Mouse (Mus musculus): Measurements from ENCODE around the gene Crat. TPM values are rescaled to one million over a fixed set of nuclear protein-coding genes. Genes with fewer than 3 reads are reported as not detected.

Crat gene
- polyA plus RNA-seq, 1 experiment: 53.9 TPM

DNA sequence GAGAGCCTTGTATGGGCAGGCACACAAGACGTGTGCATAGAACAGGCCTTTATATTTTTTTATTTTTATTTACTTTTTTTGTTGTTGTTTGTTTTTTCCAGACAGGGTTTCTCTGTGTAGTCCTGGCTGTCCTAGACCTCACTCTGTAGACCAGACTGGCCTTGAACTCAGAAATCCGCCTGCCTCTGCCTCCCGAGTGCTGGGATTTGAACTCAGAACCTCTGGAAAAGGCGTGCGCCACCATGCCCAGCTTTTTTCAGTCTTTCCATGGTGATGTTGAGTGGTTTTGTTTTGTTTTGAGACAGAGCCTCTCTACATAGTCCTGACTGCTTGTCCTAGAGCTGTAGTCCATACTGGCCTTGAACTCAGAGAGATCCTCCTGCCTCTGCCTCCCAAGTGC, 42.9 kb downstream of the Crat start:
- no peak for DNase-seq (ENCODE audit: low read depth in 1 of 2, low spot score in 2 of 2)
- 95% methylated on average over 5 of the region's 5 CpGs for WGBS
- H3K4me3 ChIP-seq (ENCODE audit: extremely low read depth, insufficient read depth, insufficient read length): no peak overlapping the region
- TF ChIP-seq CTCF (IDR thresholded peaks at IDR 0.05; ENCODE audit: extremely low read depth, insufficient read depth, insufficient read length, insufficient replicate concordance): no peak
- TF ChIP-seq POLR2A (IDR thresholded peaks at IDR 0.05; ENCODE audit: low read depth, low read length): no peak
- H3K4me1 ChIP-seq (ENCODE audit: control insufficient read depth, insufficient read depth, insufficient read length): no peaks in the 10 kb centered on the region
- H3K27ac ChIP-seq (ENCODE audit: insufficient read depth, low read length): no peak overlapping the region
- peaks cover 23% of the 10 kb centered on the region for H3K36me3 ChIP-seq (ENCODE audit: control insufficient read depth, insufficient read depth, low read length)
- no peaks in the 10 kb centered on the region for H3K27me3 ChIP-seq (ENCODE audit: control insufficient read depth, insufficient read depth, low read length)

DNA sequence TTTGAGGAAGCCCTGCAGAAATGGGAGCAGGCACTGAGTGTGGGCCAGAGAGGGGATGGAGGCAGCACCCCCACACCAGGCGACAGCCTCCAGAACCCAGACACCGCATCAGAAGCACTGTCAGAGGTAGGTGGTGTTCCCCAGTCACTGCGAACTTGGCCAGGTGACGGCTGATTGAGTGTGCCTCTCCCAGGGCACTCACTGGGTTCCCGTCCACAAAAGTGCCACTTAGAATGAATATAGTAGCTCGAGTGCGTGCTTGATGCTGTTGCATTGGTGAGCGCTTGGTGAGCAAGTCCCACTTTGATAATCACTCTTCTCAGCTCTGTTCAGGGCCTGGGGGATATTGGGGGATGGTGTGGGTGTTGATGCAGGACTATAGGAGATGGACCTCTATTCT, 44.1 kb downstream of the Crat start:
- H3K36me3 ChIP-seq (ENCODE audit: control insufficient read depth, insufficient read depth, low read length): peaks cover 20% of the 10 kb centered on the region
- no peak for DNase-seq (ENCODE audit: low read depth in 1 of 2, low spot score in 2 of 2)
- no peaks in the 10 kb centered on the region for H3K4me1 ChIP-seq (ENCODE audit: control insufficient read depth, insufficient read depth, insufficient read length)
- no peaks in the 10 kb centered on the region for H3K27me3 ChIP-seq (ENCODE audit: control insufficient read depth, insufficient read depth, low read length)
- H3K4me3 ChIP-seq (ENCODE audit: extremely low read depth, insufficient read depth, insufficient read length): no peak overlapping the region
- 98% methylated on average over 8 of the region's 8 CpGs for WGBS
- TF ChIP-seq CTCF (IDR thresholded peaks at IDR 0.05; ENCODE audit: extremely low read depth, insufficient read depth, insufficient read length, insufficient replicate concordance) (no peak), POLR2A (IDR thresholded peaks at IDR 0.05; ENCODE audit: low read depth, low read length) (no peak)
- no peak overlapping the region for H3K27ac ChIP-seq (ENCODE audit: insufficient read depth, low read length)

DNA sequence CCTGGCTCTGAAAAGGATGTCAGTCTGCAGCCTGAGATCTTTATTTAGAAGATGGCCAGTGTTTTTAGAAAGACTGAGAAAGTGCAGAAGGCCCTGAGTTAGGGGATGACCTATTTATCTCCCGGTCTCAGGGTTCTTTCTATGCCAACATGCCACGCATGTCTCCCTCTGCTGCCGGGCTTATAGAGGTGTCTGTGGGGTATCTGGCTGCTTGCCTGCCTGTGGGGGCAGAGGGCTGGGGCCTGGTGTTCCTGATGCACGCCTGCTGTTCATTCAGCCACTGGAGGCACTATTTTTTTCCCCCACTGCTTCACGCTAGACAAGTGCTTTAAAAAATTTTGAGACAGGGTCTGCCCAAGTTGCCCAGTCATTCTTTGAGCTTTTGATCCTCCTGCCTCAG, 49.4 kb downstream of the Crat start:
- Histone ChIP-seq H3K36me3 (ENCODE audit: control insufficient read depth, insufficient read depth, low read length) (peaks cover 11% of the 10 kb centered on the region), H3K4me3 (ENCODE audit: extremely low read depth, insufficient read depth, insufficient read length) (no peak overlapping the region), H3K27ac (ENCODE audit: insufficient read depth, low read length) (no peak overlapping the region), H3K27me3 (ENCODE audit: control insufficient read depth, insufficient read depth, low read length) (no peaks in the 10 kb centered on the region), H3K4me1 (ENCODE audit: control insufficient read depth, insufficient read depth, insufficient read length) (no peaks in the 10 kb centered on the region; the same call in 1 of the 2 replicates)
- no peak for TF ChIP-seq POLR2A (IDR thresholded peaks at IDR 0.05; ENCODE audit: low read depth, low read length)
- TF ChIP-seq CTCF (IDR thresholded peaks at IDR 0.05; ENCODE audit: extremely low read depth, insufficient read depth, insufficient read length, insufficient replicate concordance): no peak
- no peak for DNase-seq (ENCODE audit: low read depth in 1 of 2, low spot score in 2 of 2)
- 52% methylated on average over 5 of the region's 5 CpGs for WGBS

DNA sequence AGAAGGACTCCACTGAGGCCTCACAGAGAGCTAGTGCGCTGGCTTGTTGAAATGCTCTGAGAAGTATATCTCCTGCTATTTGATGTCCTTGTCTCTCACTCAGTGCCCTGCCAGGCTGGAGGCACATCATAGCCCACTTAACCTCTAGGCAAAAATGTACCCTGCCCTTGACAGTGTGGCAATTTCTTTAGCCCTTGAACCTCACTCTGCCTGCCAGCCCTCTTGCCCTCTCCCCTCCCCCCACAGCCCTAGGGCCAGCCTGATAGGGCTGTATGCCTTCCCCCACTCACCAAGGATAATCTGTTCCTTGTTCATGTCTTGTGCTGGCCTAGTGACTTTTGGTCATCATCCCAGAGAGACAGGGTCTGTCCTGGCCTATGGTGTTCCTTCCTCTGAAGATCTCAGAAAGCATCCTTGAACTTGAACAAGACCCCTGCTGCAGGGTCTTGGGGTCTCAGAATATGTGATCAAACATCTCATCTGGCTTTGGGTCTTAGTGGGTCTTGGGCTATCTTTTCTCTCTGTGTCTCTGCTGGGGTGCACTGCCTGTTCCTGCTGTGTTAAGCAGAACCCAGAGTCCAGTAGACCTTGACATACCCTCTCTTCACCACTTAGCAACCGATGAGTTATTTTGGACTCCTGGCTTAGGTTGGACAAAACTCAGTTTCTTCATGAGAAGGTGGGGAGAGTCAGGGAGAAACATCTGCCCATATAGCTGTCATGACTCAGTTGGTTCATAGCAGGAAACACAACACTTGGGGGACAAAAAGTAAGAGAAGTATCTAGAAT, 50.1 kb downstream of the Crat start:
- H3K36me3 ChIP-seq (ENCODE audit: control insufficient read depth, insufficient read depth, low read length): peaks cover 10% of the 10 kb centered on the region
- DNase-seq (ENCODE audit: low read depth in 1 of 2, low spot score in 2 of 2): no peak
- no peaks in the 10 kb centered on the region for H3K27me3 ChIP-seq (ENCODE audit: control insufficient read depth, insufficient read depth, low read length)
- WGBS: 87% methylated on average over 2 of the region's 2 CpGs
- no peak for TF ChIP-seq CTCF (IDR thresholded peaks at IDR 0.05; ENCODE audit: extremely low read depth, insufficient read depth, insufficient read length, insufficient replicate concordance)
- TF ChIP-seq POLR2A (IDR thresholded peaks at IDR 0.05; ENCODE audit: low read depth, low read length): no peak
- H3K4me1 ChIP-seq (ENCODE audit: control insufficient read depth, insufficient read depth, insufficient read length): no peaks in the 10 kb centered on the region; the same call in 1 of the 2 replicates
- H3K27ac ChIP-seq (ENCODE audit: insufficient read depth, low read length): no peak overlapping the region
- H3K4me3 ChIP-seq (ENCODE audit: extremely low read depth, insufficient read depth, insufficient read length): no peak overlapping the region

DNA sequence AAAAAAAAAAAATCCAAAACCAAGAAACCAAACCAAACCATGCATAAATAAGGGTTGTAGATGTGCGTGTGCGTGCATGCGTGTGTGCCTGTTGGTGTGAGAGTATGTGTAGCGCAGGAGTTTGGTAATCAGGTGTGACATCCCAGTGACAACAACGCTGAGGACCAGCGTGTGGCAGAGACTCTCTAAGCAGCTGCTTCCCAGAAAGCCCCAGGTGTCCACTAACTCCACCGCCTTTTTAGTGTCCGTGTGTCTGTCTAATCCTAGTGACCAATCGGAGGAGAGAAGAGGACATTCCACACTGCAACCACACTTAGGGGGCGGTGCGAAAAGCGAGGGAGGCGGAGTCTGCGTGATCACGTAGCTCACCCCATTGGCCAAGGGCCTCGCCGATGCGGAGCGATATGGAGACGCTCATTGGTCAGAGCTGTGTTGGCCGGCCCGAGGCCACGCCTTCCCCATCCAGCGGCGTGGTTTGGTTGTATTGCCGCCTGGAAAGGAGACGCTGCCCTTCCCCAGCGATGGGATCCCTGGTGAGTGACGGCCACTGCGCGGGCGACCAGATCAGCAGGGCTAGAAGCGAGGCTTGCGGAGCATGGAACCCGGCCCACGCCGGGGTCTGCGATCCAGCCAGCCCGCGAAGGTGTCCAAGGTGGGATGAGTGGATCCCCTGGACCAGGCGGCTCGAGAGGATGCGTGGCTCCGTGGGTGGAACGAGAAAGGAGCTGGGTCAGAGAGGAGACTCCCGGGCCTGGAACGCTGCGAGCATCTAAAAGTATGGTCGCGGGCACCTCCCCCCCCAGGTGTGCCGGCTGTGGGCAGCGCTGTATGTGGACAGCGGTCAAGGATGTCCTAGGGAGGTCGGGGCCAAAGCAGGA, 51.6 kb downstream of the Crat start, which contains the start of gene Miga2:
Gene Miga2 (plus strand): TSS at position 461 of the 878 bp plus-strand sequence.
- H3K27me3 ChIP-seq (ENCODE audit: control insufficient read depth, insufficient read depth, low read length): no peaks in the 10 kb centered on the region
- no peak for TF ChIP-seq CTCF (IDR thresholded peaks at IDR 0.05; ENCODE audit: extremely low read depth, insufficient read depth, insufficient read length, insufficient replicate concordance)
- no peak for TF ChIP-seq POLR2A (IDR thresholded peaks at IDR 0.05; ENCODE audit: low read depth, low read length)
- no peaks in the 10 kb centered on the region; the same call in 1 of the 2 replicates for H3K4me1 ChIP-seq (ENCODE audit: control insufficient read depth, insufficient read depth, insufficient read length)
- H3K4me3 ChIP-seq (ENCODE audit: extremely low read depth, insufficient read depth, insufficient read length): peak within 1 kb of the TSS; percentile 74
- under 1% methylated on average over 54 of the region's 54 CpGs for WGBS
- peak; percentile 94 to 98 for DNase-seq (ENCODE audit: low read depth in 1 of 2, low spot score in 2 of 2)
- peak within 1 kb of the TSS; percentile 10; the same call in 1 of the 2 replicates for H3K27ac ChIP-seq (ENCODE audit: insufficient read depth, low read length)
- peaks cover 4% of the 10 kb centered on the region for H3K36me3 ChIP-seq (ENCODE audit: control insufficient read depth, insufficient read depth, low read length)

DNA sequence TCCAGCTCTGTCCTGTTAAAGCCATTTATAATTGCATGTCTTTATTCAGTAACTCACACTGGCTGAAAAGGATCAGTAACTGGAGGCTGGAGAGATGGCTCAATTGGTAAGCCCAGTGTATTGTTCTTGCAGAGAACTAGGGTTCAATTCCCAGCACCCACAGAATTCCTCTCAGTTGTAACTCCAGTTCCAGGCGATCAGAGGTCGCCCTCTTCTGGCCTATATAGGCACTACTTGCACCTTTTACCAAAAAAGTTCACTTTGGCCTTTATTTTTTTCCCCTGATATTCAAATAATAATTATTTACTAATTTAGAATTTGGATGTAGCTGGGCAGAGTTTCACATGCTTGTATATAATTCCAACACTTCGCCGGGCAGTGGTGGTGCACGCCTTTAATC, 52.7 kb downstream of the Crat start:
- WGBS: 83% methylated on average over 5 of the region's 5 CpGs
- no peak for TF ChIP-seq CTCF (IDR thresholded peaks at IDR 0.05; ENCODE audit: extremely low read depth, insufficient read depth, insufficient read length, insufficient replicate concordance)
- TF ChIP-seq POLR2A (IDR thresholded peaks at IDR 0.05; ENCODE audit: low read depth, low read length): no peak
- no peak overlapping the region for H3K27ac ChIP-seq (ENCODE audit: insufficient read depth, low read length)
- H3K4me1 ChIP-seq (ENCODE audit: control insufficient read depth, insufficient read depth, insufficient read length): peaks cover 6% of the 10 kb centered on the region; the same call in 1 of the 2 replicates
- DNase-seq (ENCODE audit: low read depth in 1 of 2, low spot score in 2 of 2): no peak
- no peaks in the 10 kb centered on the region for H3K27me3 ChIP-seq (ENCODE audit: control insufficient read depth, insufficient read depth, low read length)
- H3K36me3 ChIP-seq (ENCODE audit: control insufficient read depth, insufficient read depth, low read length): no peaks in the 10 kb centered on the region
- H3K4me3 ChIP-seq (ENCODE audit: extremely low read depth, insufficient read depth, insufficient read length): no peak overlapping the region

Data from spleen, adult 2 months (tissue).